Mouse (Mus musculus) hindbrain, embryonic 10.5 days (tissue): ENCODE measurements around the gene Zfp68. TPM values are rescaled to one million over a fixed set of nuclear protein-coding genes. Genes with fewer than 3 reads are reported as not detected.

ENCODE experiments used
- DNase-seq: peaks from one replicate; pipeline ENCODE4 v3.0.0-alpha.2; 2017; ENCODE audit warnings: low spot score
- H3K27ac ChIP-seq: fragments of 300-500 bp; sonication (generic); 2 replicates; pipeline ENCODE4 v1.5.1; 2016; ENCODE audit warnings: mild to moderate bottlenecking, moderate library complexity
- H3K27me3 ChIP-seq: fragments of 300-500 bp; sonication (generic); 2 replicates; pipeline ENCODE4 v1.6.1; 2016; ENCODE audit warnings: mild to moderate bottlenecking; ENCODE audit not compliant: poor library complexity, insufficient read depth, severe bottlenecking
- H3K36me3 ChIP-seq: fragments of 300-500 bp; sonication (generic); 2 replicates; pipeline ENCODE4 v1.6.1; 2016; ENCODE audit warnings: mild to moderate bottlenecking, moderate library complexity
- H3K4me1 ChIP-seq: fragments of 300-500 bp; sonication (generic); replicated peaks from 2 replicates; pipeline ENCODE4 v1.6.1; 2016; ENCODE audit warnings: mild to moderate bottlenecking
- H3K4me3 ChIP-seq: fragments of 300-500 bp; sonication (generic); 2 replicates; pipeline ENCODE4 v1.5.1; 2016; ENCODE audit warnings: mild to moderate bottlenecking, moderate library complexity
- H3K9me3 ChIP-seq: fragments of 300-500 bp; sonication (generic); 2 replicates; pipeline ENCODE4 v1.6.1; 2016; ENCODE audit warnings: mild to moderate bottlenecking, moderate library complexity
- WGBS: fragments of 180-500 bp; shearing (Covaris S2); methylation state at CpG from one replicate; pipeline ENCODE4 v1.1.7; 2016; 5-methylcytosine and 5-hydroxymethylcytosine counted together
- polyA plus RNA-seq: library from polyadenylated mRNA; unstranded; fragments of >200 nt; fragmentation: Nextera tagmentation; extraction: Ambion mirVana; gene quantifications from 2 replicates; pipeline ENCODE4 v1.2.1, GENCODE M21; 2016

Zfp68 gene
- polyA plus RNA-seq = 53.5 and 60.5 TPM in 2 replicates

- Histone ChIP-seq H3K4me3 (peak within 1 kb of the TSS; percentile 81), H3K9me3 (peaks cover 29% of the 10 kb centered on the region), H3K4me1 (peaks cover 18% of the 10 kb centered on the region), H3K27me3 (no peaks in the 10 kb centered on the region), H3K27ac (peak within 1 kb of the TSS; percentile 98), H3K36me3 (peaks cover 41% of the 10 kb centered on the region)
- peak; percentile 97 for DNase-seq
- WGBS = under 1% methylated on average over 43 of the region's 43 CpGs
Measured at GRCm38 (mm10) chr5:138619211-138620128, at the start of gene Zfp68. Zfp68 (minus strand) TSS chr5:138619761.

GRCm38 (mm10) chr5:138658922-138659321 is 39.4 kb upstream of the Zfp68 start:
- Histone ChIP-seq H3K9me3 (no peaks in the 10 kb centered on the region), H3K27ac (no peak overlapping the region), H3K4me3 (no peak overlapping the region), H3K36me3 (no peaks in the 10 kb centered on the region), H3K4me1 (no peaks in the 10 kb centered on the region), H3K27me3 (no peaks in the 10 kb centered on the region)
- peak; percentile 61 for DNase-seq
- WGBS = 18% methylated on average over 5 of the region's 5 CpGs

DNA sequence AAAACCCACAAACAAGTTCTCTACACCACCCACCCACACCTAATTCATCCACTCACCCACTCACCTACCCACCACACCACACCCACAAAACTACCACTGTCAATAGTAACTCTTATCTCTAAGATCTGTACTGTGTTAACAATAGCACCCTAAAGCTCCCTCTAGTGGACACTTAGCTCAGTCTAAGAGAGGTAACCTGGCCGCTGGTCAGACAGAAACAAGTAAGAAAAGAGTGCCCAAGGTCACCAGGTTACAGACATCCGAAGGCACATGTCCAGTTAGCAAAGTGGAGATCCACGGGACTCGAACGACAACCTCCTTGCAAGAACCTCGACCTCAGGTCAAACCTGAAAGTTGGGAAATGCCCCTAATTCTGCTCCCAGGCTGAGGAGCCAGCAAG is 38.3 kb upstream of the Zfp68 start:
- no peaks in the 10 kb centered on the region for H3K27me3 ChIP-seq
- no peak overlapping the region for H3K27ac ChIP-seq
- no peak overlapping the region for H3K4me3 ChIP-seq
- WGBS = 32% methylated on average over 6 of the region's 6 CpGs
- no peaks in the 10 kb centered on the region for H3K36me3 ChIP-seq
- no peaks in the 10 kb centered on the region for H3K4me1 ChIP-seq
- no peaks in the 10 kb centered on the region for H3K9me3 ChIP-seq
- DNase-seq = peak; percentile 16

DNA sequence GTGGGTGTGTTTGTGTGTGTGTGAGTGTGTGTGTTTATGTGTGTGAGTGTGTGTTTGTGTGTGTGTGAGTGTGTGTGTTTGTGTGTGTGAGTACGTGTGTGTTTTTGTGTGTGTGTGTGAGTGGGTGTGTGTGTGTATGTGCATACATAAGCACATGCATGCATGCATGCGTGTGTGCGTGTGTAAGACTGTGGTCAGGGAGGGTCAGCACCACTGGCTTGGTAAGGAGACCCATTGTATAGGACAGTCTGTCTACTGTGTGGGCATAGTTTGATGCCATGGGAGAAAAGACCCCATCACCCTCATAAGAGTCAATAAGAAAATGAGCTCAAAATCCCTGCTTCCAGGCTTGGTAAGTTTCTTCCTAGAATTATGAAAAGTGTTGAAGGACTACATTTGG is 37.8 kb upstream of the Zfp68 start:
- DNase-seq = no peak
- Histone ChIP-seq H3K36me3 (no peaks in the 10 kb centered on the region), H3K9me3 (no peaks in the 10 kb centered on the region), H3K27ac (no peak overlapping the region), H3K4me1 (no peaks in the 10 kb centered on the region), H3K4me3 (no peak overlapping the region), H3K27me3 (no peaks in the 10 kb centered on the region)
- WGBS = 86% methylated on average over 3 of the region's 3 CpGs

GRCm38 (mm10) chr5:138656477-138657156 is 37.1 kb upstream of the Zfp68 start:
- Histone ChIP-seq H3K27ac (no peak overlapping the region), H3K27me3 (no peaks in the 10 kb centered on the region), H3K36me3 (no peaks in the 10 kb centered on the region), H3K9me3 (no peaks in the 10 kb centered on the region), H3K4me3 (no peak overlapping the region), H3K4me1 (no peaks in the 10 kb centered on the region)
- WGBS = 19% methylated on average over 2 of the region's 2 CpGs
- DNase-seq = peak; percentile 45

- Histone ChIP-seq H3K4me3 (no peak overlapping the region), H3K27ac (no peak overlapping the region), H3K4me1 (no peaks in the 10 kb centered on the region), H3K9me3 (no peaks in the 10 kb centered on the region), H3K36me3 (peaks cover 18% of the 10 kb centered on the region), H3K27me3 (no peaks in the 10 kb centered on the region)
- no peak for DNase-seq
- 88% methylated on average over 1 of the region's 1 CpGs for WGBS
Measured at GRCm38 (mm10) chr5:138652911-138653310, 33.4 kb upstream of the Zfp68 start.

DNA sequence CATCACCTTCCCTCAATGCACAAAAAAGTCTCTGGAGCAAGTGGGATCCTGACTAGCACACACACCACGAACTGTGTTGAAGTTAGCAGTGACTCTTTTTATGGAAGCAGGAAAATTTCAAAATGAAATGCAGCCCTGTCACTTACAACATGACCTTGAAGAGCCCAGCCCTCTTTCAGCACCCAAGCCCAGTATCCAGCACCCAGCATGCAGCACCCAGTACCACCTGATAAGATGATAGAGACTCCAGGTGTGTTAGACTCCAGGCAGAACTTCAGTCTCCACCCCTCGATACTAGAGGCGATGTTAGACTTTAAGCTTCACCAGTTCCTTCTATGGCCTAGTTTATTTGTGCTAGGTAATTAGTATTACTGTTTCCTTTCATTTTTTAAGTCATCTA is 22.2 kb upstream of the Zfp68 start:
- H3K27me3 ChIP-seq = no peaks in the 10 kb centered on the region
- no peaks in the 10 kb centered on the region for H3K4me1 ChIP-seq
- DNase-seq = no peak
- peaks cover 85% of the 10 kb centered on the region for H3K36me3 ChIP-seq
- no peak overlapping the region for H3K4me3 ChIP-seq
- H3K27ac ChIP-seq = no peak overlapping the region
- 91% methylated on average over 3 of the region's 3 CpGs for WGBS
- H3K9me3 ChIP-seq = no peaks in the 10 kb centered on the region

DNA sequence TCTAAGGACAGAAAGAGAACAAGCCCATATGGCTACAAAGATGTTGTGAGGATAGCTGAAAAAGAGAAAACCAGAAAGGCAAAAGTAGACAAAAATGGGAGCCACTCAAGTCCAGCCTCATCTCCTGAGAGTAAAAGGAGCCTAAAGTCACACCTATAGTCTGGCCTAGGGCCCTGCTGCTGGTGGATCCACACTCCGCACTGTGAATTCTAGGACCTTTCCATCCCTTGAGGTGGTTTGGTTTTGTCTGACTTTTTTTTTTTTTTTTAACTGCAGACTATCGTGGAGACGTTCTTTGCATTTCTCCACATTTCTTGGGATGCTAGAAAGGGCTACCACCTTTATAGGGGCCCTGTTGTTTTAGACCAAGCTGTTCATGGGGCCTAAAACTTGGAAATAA is 21.5 kb upstream of the Zfp68 start:
- no peak overlapping the region for H3K27ac ChIP-seq
- H3K4me1 ChIP-seq = no peaks in the 10 kb centered on the region
- no peak for DNase-seq
- H3K4me3 ChIP-seq = no peak overlapping the region
- H3K27me3 ChIP-seq = no peaks in the 10 kb centered on the region
- peaks cover 85% of the 10 kb centered on the region for H3K36me3 ChIP-seq
- H3K9me3 ChIP-seq = no peaks in the 10 kb centered on the region
- 95% methylated on average over 3 of the region's 3 CpGs for WGBS

- no peak overlapping the region for H3K27ac ChIP-seq
Measured at GRCm38 (mm10) chr5:138636486-138636885, 16.9 kb upstream of the Zfp68 start.

GRCm38 (mm10) chr5:138623478-138623875 is 3.9 kb upstream of the Zfp68 start:
- 19% methylated on average over 3 of the region's 3 CpGs for WGBS
- Histone ChIP-seq H3K27ac (peak overlapping the region; percentile 92), H3K4me1 (peaks cover 24% of the 10 kb centered on the region), H3K36me3 (peaks cover under 1% of the 10 kb centered on the region; the same call in 1 of the 2 replicates), H3K4me3 (peak overlapping the region; percentile 87), H3K9me3 (no peaks in the 10 kb centered on the region), H3K27me3 (no peaks in the 10 kb centered on the region)
- no peak for DNase-seq

More at GRCm38 (mm10) chr5:138636486-138636885, 16.9 kb upstream of the Zfp68 start:
- peaks cover 65% of the 10 kb centered on the region for H3K36me3 ChIP-seq
- no peak overlapping the region for H3K4me3 ChIP-seq
- no peak for DNase-seq
- H3K27me3 ChIP-seq = no peaks in the 10 kb centered on the region
- WGBS = 94% methylated on average over 2 of the region's 2 CpGs
- H3K4me1 ChIP-seq = no peaks in the 10 kb centered on the region
- no peaks in the 10 kb centered on the region for H3K9me3 ChIP-seq

DNA sequence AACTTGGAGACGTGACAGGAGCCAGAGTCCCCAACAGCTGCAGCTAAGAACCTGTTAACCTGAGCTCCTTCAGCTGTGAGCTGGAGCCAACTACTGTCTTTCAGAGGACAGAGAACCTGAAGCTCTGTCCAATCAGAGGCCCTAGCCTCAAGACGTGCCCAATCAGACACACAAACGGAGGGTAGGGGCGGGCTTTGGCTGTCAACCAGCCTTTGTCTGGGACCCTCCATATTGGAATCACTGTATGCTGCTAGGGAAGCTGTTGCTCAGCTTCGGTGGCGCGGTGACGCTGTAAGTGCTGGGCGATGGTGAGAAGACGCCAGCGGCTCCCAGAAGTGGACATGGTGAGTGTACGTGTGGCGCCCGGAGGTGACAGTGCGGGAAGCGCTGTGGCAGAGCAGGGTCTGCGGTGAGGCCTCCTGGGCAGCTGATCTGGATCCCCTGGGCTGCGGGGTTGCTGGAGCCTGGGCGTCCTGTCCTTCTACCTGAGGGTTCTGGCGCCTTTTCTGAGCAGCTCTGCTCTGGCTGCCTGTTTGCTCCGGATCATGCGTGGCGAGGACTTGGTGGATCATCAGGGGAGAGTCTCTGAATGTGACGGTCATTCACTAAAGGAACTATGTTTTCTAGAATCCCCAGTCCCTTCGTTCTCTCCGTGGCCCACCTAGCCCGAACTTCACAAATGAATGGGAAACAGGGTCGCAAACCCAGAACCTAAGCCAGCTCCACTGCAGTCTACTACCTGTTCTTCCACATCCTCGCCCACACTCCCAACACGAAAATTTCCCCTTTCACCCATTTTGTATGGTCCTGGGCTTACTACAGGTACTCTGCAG is 3.3 kb upstream of the Zfp68 start, which contains the start of gene A430033K04Rik:
TSS of gene A430033K04Rik (plus strand) at position 215 of the 833 bp plus-strand sequence.
- peak; percentile 92 for DNase-seq
- WGBS = 1% methylated on average over 30 of the region's 30 CpGs
- peak within 1 kb of the TSS; percentile 87 for H3K4me3 ChIP-seq
- H3K4me1 ChIP-seq = peaks cover 24% of the 10 kb centered on the region
- H3K27ac ChIP-seq = peak within 1 kb of the TSS; percentile 92
- peaks cover 7% of the 10 kb centered on the region for H3K36me3 ChIP-seq
- no peaks in the 10 kb centered on the region for H3K27me3 ChIP-seq
- H3K9me3 ChIP-seq = 0 out of 2 replicates have a peak, but pooled peaks cover 3% of the 10 kb centered on the region

GRCm38 (mm10) chr5:138620836-138621235 is 1.3 kb upstream of the Zfp68 start:
- 86% methylated on average over 5 of the region's 5 CpGs for WGBS
- H3K27me3 ChIP-seq = no peaks in the 10 kb centered on the region
- H3K4me1 ChIP-seq = peaks cover 24% of the 10 kb centered on the region
- no peak for DNase-seq
- H3K36me3 ChIP-seq = peaks cover 27% of the 10 kb centered on the region
- H3K27ac ChIP-seq = 0 out of 2 replicates have a peak overlapping the region, but pooled peaks have one; percentile 98
- H3K4me3 ChIP-seq = no peak overlapping the region
- peaks cover 18% of the 10 kb centered on the region for H3K9me3 ChIP-seq
